Mouse (Mus musculus) limb, embryonic 14.5 days (tissue): ENCODE data around the gene Tram2. TPM values are rescaled to one million over a fixed set of nuclear protein-coding genes. Genes with fewer than 3 reads are reported as not detected.
A peak's percentile ranks its signal among the peaks of the same experiment; 100 is the strongest.

Experiments
- ATAC-seq: fragments of 200-750 bp; cut with Nextera tagmentation; 2 replicates; pipeline ENCODE4 v1.8.0; 2017; ENCODE audit warnings: low read depth, moderate number of reproducible peaks, moderate TSS enrichment; ENCODE audit not compliant: low FRiP score
- DNase-seq: peaks from one replicate; pipeline ENCODE4 v3.0.0-alpha.2; 2015; ENCODE audit warnings: low spot score
- H3K27ac ChIP-seq: fragments of 300-500 bp; sonication (generic); replicated peaks from 2 replicates; pipeline ENCODE4 v1.5.1; 2014; ENCODE audit warnings: low read depth, mild to moderate bottlenecking, low read length, moderate library complexity, mixed read lengths
- H3K27me3 ChIP-seq: fragments of 300-500 bp; sonication (generic); 2 replicates; pipeline ENCODE4 v1.6.1; 2014; ENCODE audit warnings: low read length, mixed read lengths; ENCODE audit not compliant: control insufficient read depth, insufficient read depth
- H3K36me3 ChIP-seq: fragments of 300-500 bp; sonication (generic); 2 replicates; pipeline ENCODE4 v1.6.1; 2014; ENCODE audit warnings: mild to moderate bottlenecking, low read length, moderate library complexity, mixed read lengths; ENCODE audit not compliant: control insufficient read depth, insufficient read depth
- H3K4me1 ChIP-seq: fragments of 300-500 bp; sonication (generic); 2 replicates; pipeline ENCODE4 v1.6.1; 2014; ENCODE audit warnings: antibody characterized with exemption, low read length, mixed read lengths; ENCODE audit not compliant: control insufficient read depth, insufficient read depth
- H3K4me2 ChIP-seq: fragments of 300-500 bp; sonication (generic); replicated peaks from 2 replicates; pipeline ENCODE4 v1.6.1; 2014; ENCODE audit warnings: low read depth, mild to moderate bottlenecking, low read length, moderate library complexity; ENCODE audit not compliant: severe bottlenecking
- H3K4me3 ChIP-seq: fragments of 300-500 bp; sonication (generic); replicated peaks from 2 replicates; pipeline ENCODE4 v1.5.1; 2014; ENCODE audit warnings: low read length
- H3K9ac ChIP-seq: fragments of 300-500 bp; sonication (generic); 2 replicates; pipeline ENCODE4 v1.6.1; 2014; ENCODE audit warnings: mild to moderate bottlenecking, low read depth, low read length, moderate library complexity; ENCODE audit not compliant: severe bottlenecking
- H3K9me3 ChIP-seq: fragments of 300-500 bp; sonication (generic); 2 replicates; pipeline ENCODE4 v1.6.1; 2016; ENCODE audit warnings: low read length; ENCODE audit not compliant: control insufficient read depth
- POLR2A ChIP-seq: fragments of 200-500 bp; IDR thresholded peaks from 2 replicates; pipeline ENCODE4 v1.8.0; 2012; ENCODE audit warnings: inconsistent platforms, mild to moderate bottlenecking, moderate library complexity, borderline replicate concordance; ENCODE audit not compliant: insufficient read depth, insufficient read length; ENCODE audit errors: extremely low read depth
- WGBS: fragments of 180-500 bp; shearing (Covaris S2); extraction: QIAGEN DNeasy Blood & Tissue Kit; methylation state at CpG from one replicate; pipeline ENCODE4 v1.1.7; 2014; 5-methylcytosine and 5-hydroxymethylcytosine counted together
- polyA plus RNA-seq, 2 experiments: library from polyadenylated mRNA; depleted of rRNA in 1 of 2; stranded (reverse) in 1 of 2; unstranded in 1 of 2; fragments of >200 nt; fragmentation: Nextera tagmentation in 1 of 2; extraction: Ambion mirVana in 1 of 2; gene quantifications; 2 replicates each; pipeline versions ENCODE4 v1.2.1 to v1.2.3; 2012 to 2014

The Tram2 gene
- polyA plus RNA-seq, 2 experiments: 15.5 to 20.3 TPM

DNA sequence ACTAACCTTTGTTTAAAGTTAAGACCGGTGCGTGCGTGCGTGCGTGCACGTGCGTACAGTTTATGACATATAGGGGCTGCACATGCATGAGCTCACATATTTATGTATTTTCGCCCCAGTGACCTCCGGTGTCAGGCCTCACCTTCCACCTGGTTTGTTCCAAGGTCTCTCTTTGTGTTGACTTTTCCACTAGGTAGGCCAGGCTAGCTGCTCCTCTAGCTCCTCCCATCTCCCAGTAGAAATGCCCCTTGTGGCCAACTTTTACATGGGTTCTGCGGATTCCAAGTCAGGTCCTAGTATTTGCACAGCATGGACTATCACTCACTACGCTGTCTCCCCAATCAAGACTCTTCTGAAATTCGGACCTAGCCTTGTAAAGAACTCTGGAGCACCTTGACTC is 1.3 kb upstream of the Tram2 start:
- ATAC-seq (no peak), DNase-seq (no peak)
- Histone ChIP-seq H3K27me3 (no peaks in the 10 kb centered on the region), H3K4me3 (no peak overlapping the region), H3K9me3 (no peaks in the 10 kb centered on the region), H3K4me2 (no peak overlapping the region), H3K4me1 (peaks cover 32% of the 10 kb centered on the region), H3K36me3 (no peaks in the 10 kb centered on the region), H3K9ac (no peak overlapping the region), H3K27ac (no peak overlapping the region)
- 93% methylated on average over 12 of the region's 12 CpGs for whole genome bisulfite sequencing
- no peak for TF ChIP-seq POLR2A

DNA sequence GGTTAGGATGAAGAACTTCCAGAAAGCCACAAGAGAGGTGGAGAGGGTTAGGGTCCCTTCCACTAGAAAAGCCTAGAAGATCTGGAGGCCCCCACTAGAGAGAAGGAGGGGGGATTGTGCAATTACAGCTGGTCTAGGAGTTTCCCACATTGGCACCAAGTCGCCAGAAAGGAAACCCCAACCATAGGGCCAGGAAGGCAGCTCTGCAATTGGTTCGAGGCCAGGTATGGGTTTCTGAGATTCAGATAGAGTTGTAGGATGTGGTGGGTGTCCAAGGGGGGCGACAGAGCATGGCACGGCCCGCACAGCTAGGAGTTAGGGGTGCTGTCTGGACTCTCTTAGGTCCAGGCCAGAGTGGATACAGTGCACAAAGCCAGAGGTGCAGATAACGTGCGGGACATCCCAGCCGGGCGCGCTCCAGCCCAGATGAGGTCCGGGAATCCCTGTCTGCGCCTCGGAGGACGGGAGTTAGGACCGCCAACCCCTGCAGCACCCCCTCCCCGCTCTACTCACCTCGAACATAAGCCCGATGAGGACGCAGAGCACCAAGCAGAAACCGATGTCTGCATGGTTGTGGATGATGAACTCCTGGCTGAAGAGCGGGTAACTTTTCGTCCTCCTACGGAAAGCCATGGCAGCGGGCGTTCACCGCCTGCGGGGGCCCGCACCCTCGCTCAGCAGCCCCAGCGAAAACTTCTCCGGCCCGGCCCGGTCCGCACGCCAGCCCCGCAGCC is 381 bp downstream of the Tram2 start:
- no peaks in the 10 kb centered on the region for H3K27me3 ChIP-seq
- no peaks in the 10 kb centered on the region for H3K9me3 ChIP-seq
- peaks cover 49% of the 10 kb centered on the region for H3K4me1 ChIP-seq
- H3K4me3 ChIP-seq: peak overlapping the region; percentile 75
- peak overlapping the region; percentile 63 for H3K4me2 ChIP-seq
- peak overlapping the region; percentile 72 for H3K9ac ChIP-seq
- ATAC-seq: peak; percentile 69
- WGBS: 1% methylated on average over 32 of the region's 36 CpGs
- no peak for DNase-seq
- peak; percentile 49; the same call in 1 of the 2 replicates for TF ChIP-seq POLR2A
- peak overlapping the region; percentile 76 for H3K27ac ChIP-seq
- no peaks in the 10 kb centered on the region for H3K36me3 ChIP-seq

DNA sequence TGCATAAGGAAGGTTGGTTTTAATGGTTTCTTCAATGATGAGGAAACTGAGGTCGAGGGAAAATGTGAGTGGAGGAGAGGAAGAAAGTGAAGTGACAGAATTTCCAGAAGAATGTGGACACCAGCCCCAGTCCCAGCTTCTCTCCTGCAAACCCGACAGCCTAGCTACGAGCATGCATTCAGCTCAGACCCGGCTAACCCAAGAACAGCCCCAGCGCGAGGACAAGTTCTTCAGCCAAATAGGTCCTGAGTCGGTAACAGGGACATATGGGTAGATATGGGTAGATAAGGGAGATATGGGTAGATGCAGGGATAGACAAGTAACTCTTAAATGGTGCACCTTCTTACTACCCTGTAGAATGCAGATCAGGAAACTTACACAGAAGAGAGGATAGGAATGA is 1.4 kb downstream of the Tram2 start:
- H3K9me3 ChIP-seq: no peaks in the 10 kb centered on the region
- H3K4me3 ChIP-seq: peak overlapping the region; percentile 75
- TF ChIP-seq POLR2A: no peak
- H3K4me1 ChIP-seq: peaks cover 54% of the 10 kb centered on the region
- no peaks in the 10 kb centered on the region for H3K27me3 ChIP-seq
- no peak for ATAC-seq
- H3K9ac ChIP-seq: peak overlapping the region; percentile 72; the same call in 1 of the 2 replicates
- no peak for DNase-seq
- WGBS: 74% methylated on average over 7 of the region's 7 CpGs
- H3K36me3 ChIP-seq: no peaks in the 10 kb centered on the region
- H3K27ac ChIP-seq: 0 out of 2 replicates have a peak overlapping the region, but pooled peaks have one; percentile 5
- peak overlapping the region; percentile 63 for H3K4me2 ChIP-seq

DNA sequence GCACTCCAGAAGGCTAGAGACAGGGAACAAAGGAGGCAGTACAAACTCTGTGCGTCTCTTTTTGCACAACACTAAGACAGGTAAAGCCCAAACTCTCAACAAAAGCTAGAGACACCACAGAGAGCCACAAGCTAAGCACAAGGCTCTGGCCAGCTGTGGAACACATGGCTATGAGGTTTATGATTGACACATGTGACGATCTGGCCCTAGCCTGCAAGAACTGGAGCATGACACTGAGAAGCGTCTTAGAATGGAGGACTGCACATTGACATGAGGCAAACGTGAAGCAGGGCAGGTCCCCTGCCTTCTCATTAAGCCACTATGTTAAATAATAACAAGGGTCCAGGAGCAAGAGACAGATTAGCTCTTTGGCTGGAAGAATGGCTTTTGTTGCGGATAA is 1.8 kb downstream of the Tram2 start:
- Histone ChIP-seq H3K4me3 (peak overlapping the region; percentile 75), H3K27me3 (no peaks in the 10 kb centered on the region), H3K36me3 (no peaks in the 10 kb centered on the region; the same call in 1 of the 2 replicates), H3K4me2 (peak overlapping the region; percentile 63), H3K9ac (peak overlapping the region; percentile 72; the same call in 1 of the 2 replicates), H3K4me1 (peaks cover 54% of the 10 kb centered on the region), H3K9me3 (no peaks in the 10 kb centered on the region), H3K27ac (no peak overlapping the region)
- TF ChIP-seq POLR2A: no peak
- ATAC-seq (no peak), DNase-seq (no peak)
- 39% methylated on average over 5 of the region's 5 CpGs for WGBS

DNA sequence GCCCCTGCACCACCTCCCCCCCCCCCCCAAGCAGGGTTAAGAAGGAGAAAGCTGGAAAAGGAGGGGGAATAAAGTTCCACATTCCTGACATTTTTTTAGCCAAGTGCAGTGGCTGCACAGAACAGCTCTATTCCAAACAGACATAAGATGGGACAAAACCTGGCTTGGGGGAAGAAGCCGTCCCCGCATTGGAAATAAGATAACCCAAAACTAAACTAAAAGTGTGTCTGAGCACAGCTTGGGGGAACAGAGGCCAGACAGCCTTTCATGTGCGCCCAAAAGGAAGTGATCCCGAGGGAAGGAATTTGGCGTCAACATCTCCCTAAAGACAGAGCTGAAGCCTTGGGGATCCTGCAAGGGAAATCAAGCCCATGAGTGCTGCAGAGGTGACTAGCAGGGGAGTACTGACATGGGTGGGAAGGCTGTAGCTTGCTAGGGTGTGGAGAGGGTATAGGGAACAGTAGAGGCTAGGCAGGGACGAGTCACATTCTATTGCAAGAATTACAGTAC is 3.0 kb downstream of the Tram2 start:
- WGBS: 13% methylated on average over 6 of the region's 6 CpGs
- H3K27ac ChIP-seq: peak overlapping the region; percentile 71
- peak overlapping the region; percentile 75 for H3K4me3 ChIP-seq
- no peak for DNase-seq
- H3K4me2 ChIP-seq: peak overlapping the region; percentile 63
- H3K9ac ChIP-seq: peak overlapping the region; percentile 36
- peaks cover 54% of the 10 kb centered on the region for H3K4me1 ChIP-seq
- no peaks in the 10 kb centered on the region for H3K27me3 ChIP-seq
- TF ChIP-seq POLR2A: no peak
- ATAC-seq: no peak
- no peaks in the 10 kb centered on the region for H3K9me3 ChIP-seq
- H3K36me3 ChIP-seq: peaks cover 7% of the 10 kb centered on the region
